Mouse (Mus musculus): ENCODE measurements around the gene Antxr1. TPM values are rescaled to one million over a fixed set of nuclear protein-coding genes. Genes with fewer than 3 reads are reported as not detected.

Gene Antxr1
- polyA plus RNA-seq, 1 experiment from 2014 or later: 8.5 TPM

Other genes with a start within 250 kb of the Antxr1 start
- gene D6Ertd527e, start 231.1 kb downstream of the Antxr1 start, polyA plus RNA-seq (2014; fragmentation: Nextera tagmentation; extraction: Ambion mirVana): 0.36 and 0.61 TPM in 2 replicates
- 0.34 and 0.66 TPM in 2 replicates for gene Gkn1, start 15.1 kb upstream of the Antxr1 start, polyA plus RNA-seq (2014; fragmentation: Nextera tagmentation; extraction: Ambion mirVana)
- gene Gkn2, start 37.5 kb upstream of the Antxr1 start, polyA plus RNA-seq (2014; fragmentation: Nextera tagmentation; extraction: Ambion mirVana): 1.6 TPM in 1 of 2 replicates, not detected in the other
- gene Gkn3, start 53.1 kb upstream of the Antxr1 start, polyA plus RNA-seq (2014; fragmentation: Nextera tagmentation; extraction: Ambion mirVana): 0.65 and 1.2 TPM in 2 replicates
- gene Bmp10, start 93.2 kb upstream of the Antxr1 start, polyA plus RNA-seq (2014; fragmentation: Nextera tagmentation; extraction: Ambion mirVana): not detected in 2 replicates
- gene Arhgap25, start 197.4 kb upstream of the Antxr1 start, polyA plus RNA-seq (2014; fragmentation: Nextera tagmentation; extraction: Ambion mirVana): 2.7 and 3.0 TPM in 2 replicates

All from intestine, embryonic 14.5 days (tissue).